Mouse (Mus musculus) megakaryocyte, embryonic 14.5 days (primary cell): ENCODE results near the gene Il25.

Experiments
- FLI1 ChIP-seq: IDR thresholded peaks from 2 replicates; pipeline ENCODE4 v1.6.1; 2012; ENCODE audit warnings: low read length, inconsistent platforms, mixed read lengths
- GATA1 ChIP-seq: IDR thresholded peaks from 3 replicates; pipeline ENCODE4 v1.6.1; 2012; ENCODE audit warnings: mixed read lengths, low read length, inconsistent platforms, borderline replicate concordance

DNA sequence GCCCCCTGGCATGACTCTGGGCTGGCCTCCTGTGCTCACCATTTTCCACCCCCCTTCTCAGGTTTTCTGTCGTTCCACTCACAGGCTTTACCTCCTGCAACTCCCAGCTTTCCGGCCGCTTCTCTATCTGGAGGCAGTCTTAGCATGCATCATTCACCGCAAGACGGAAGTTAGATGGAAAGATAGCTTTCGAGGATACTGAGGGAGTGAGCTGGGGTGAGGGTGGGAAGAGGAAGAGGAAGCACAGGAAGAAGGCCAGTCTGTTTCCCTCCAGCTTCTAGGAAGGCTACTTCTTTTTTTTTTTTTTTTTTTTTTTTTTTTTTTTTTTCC lies 4.3 kb downstream of the Il25 start:
- TF ChIP-seq GATA1 (no peak), FLI1 (no peak)
